Mouse (Mus musculus): ENCODE results near the gene Slc27a5.

GRCm38 (mm10) chr7:12940599-12940998, 57.4 kb downstream of the Slc27a5 start:
- no peak for TF ChIP-seq CTCF (IDR thresholded peaks at IDR 0.05; ENCODE audit: borderline replicate concordance, control insufficient read depth, extremely low read depth, insufficient read depth, low read length, poor library complexity)
- no peak for TF ChIP-seq POLR2A (IDR thresholded peaks at IDR 0.05; ENCODE audit: control insufficient read depth, extremely low read depth, insufficient read depth, low read length, poor library complexity)
